Mouse (Mus musculus) heart, adult 2 months (tissue): Measurements from ENCODE around the gene Sepsecs.

Source experiments
- CTCF ChIP-seq: fragments of 200-600 bp; IDR thresholded peaks from 2 replicates; pipeline ENCODE4 v1.8.1; 2022; ENCODE audit warnings: antibody characterized with exemption, mild to moderate bottlenecking, moderate library complexity
- POLR2A ChIP-seq: fragments of 200-500 bp; IDR thresholded peaks from 2 replicates; pipeline ENCODE4 v1.6.1; 2011; ENCODE audit warnings: mild to moderate bottlenecking, low read depth, low read length, control low read depth; ENCODE audit not compliant: insufficient read depth

GRCm38 (mm10) chr5:52636923-52637322 is 32.6 kb downstream of the Sepsecs start:
- no peak for TF ChIP-seq CTCF
- TF ChIP-seq POLR2A: no peak
